Mouse (Mus musculus): ENCODE measurements around the gene Olfr1093.

Olfr1093 gene

GRCm38 (mm10) chr2:86782179-86782578 lies at the start of gene Olfr1093:
Olfr1093 (plus strand) TSS chr2:86782479.
- DNase-seq (ENCODE audit: low read depth, low spot score), result no peak

- no peak for DNase-seq (ENCODE audit: low read depth, low spot score)
These were observed 48.7 kb upstream of the Olfr1093 start, which contains the start of gene Olfr1089 for GRCm38 (mm10) chr2:86733601-86734000. Olfr1089 (minus strand) TSS chr2:86733701.

GRCm38 (mm10) chr2:86758893-86759292 lies 23.4 kb upstream of the Olfr1093 start, which contains the start of gene Olfr1090:
Olfr1090 (minus strand) TSS chr2:86758993.
- no peak for DNase-seq (ENCODE audit: low read depth, low spot score)

- no peak for DNase-seq (ENCODE audit: low read depth, low spot score)
These were observed 21.2 kb upstream of the Olfr1093 start for GRCm38 (mm10) chr2:86761050-86761449.

GRCm38 (mm10) chr2:86809918-86810317 lies 27.6 kb downstream of the Olfr1093 start, which contains the start of gene Olfr141:
Olfr141 (minus strand) TSS chr2:86810018.
- no peak for DNase-seq (ENCODE audit: low read depth, low spot score)

GRCm38 (mm10) chr2:86824363-86824762 lies 42.1 kb downstream of the Olfr1093 start, which contains the start of gene Olfr1094:
Olfr1094 (plus strand) TSS chr2:86824663.
- DNase-seq (ENCODE audit: low read depth, low spot score), result no peak

All from retina, adult 2 months (tissue).